Mouse (Mus musculus) lung, embryonic 16.5 days (tissue): ENCODE results near the gene Ctnnd1. TPM values are rescaled to one million over a fixed set of nuclear protein-coding genes. Genes with fewer than 3 reads are reported as not detected.

Experiments used
- ATAC-seq: fragments of 200-750 bp; cut with Nextera tagmentation; 2 replicates; pipeline ENCODE4 v1.8.0; 2017; ENCODE audit warnings: low read depth, mild to moderate bottlenecking, moderate library complexity
- H3K27ac ChIP-seq: fragments of 300-500 bp; sonication (generic); 2 replicates; pipeline ENCODE4 v1.5.1; 2014; ENCODE audit warnings: mild to moderate bottlenecking, control low read depth, low read length
- H3K27me3 ChIP-seq: fragments of 300-500 bp; sonication (generic); 2 replicates; pipeline ENCODE4 v1.6.1; 2014; ENCODE audit warnings: low read depth, low read length, mixed read lengths; ENCODE audit not compliant: control insufficient read depth, insufficient read depth
- H3K36me3 ChIP-seq: fragments of 300-500 bp; sonication (generic); 2 replicates; pipeline ENCODE4 v1.6.1; 2014; ENCODE audit warnings: low read length; ENCODE audit not compliant: control insufficient read depth, insufficient read depth
- H3K4me1 ChIP-seq: fragments of 300-500 bp; sonication (generic); replicated peaks from 2 replicates; pipeline ENCODE4 v1.6.1; 2014; ENCODE audit warnings: low read length, mixed read lengths; ENCODE audit not compliant: control insufficient read depth, insufficient read depth
- H3K4me2 ChIP-seq: fragments of 300-500 bp; sonication (generic); 2 replicates; pipeline ENCODE4 v1.6.1; 2014; ENCODE audit warnings: low read depth, low read length, control low read depth
- H3K4me3 ChIP-seq: fragments of 300-500 bp; sonication (generic); 2 replicates; pipeline ENCODE4 v1.5.1; 2014; ENCODE audit warnings: mild to moderate bottlenecking, low read length, control low read depth
- H3K9ac ChIP-seq: fragments of 300-500 bp; sonication (generic); 2 replicates; pipeline ENCODE4 v1.6.1; 2014; ENCODE audit warnings: low read length, control low read depth
- H3K9me3 ChIP-seq: fragments of 300-500 bp; sonication (generic); 2 replicates; pipeline ENCODE4 v1.6.1; 2016; ENCODE audit warnings: low read length; ENCODE audit not compliant: control insufficient read depth
- WGBS: fragments of 180-500 bp; shearing (Covaris S2); extraction: QIAGEN DNeasy Blood & Tissue Kit; methylation state at CpG from one replicate; pipeline ENCODE4 v1.1.7; 2014; 5-methylcytosine and 5-hydroxymethylcytosine counted together
- polyA plus RNA-seq: library from polyadenylated mRNA; unstranded; fragments of >200 nt; fragmentation: Nextera tagmentation; extraction: Ambion mirVana; gene quantifications from 2 replicates; pipeline ENCODE4 v1.2.1, GENCODE M21; 2015

Gene Ctnnd1
- polyA plus RNA-seq, 1 experiment from 2014 or later = 68.4 TPM

DNA sequence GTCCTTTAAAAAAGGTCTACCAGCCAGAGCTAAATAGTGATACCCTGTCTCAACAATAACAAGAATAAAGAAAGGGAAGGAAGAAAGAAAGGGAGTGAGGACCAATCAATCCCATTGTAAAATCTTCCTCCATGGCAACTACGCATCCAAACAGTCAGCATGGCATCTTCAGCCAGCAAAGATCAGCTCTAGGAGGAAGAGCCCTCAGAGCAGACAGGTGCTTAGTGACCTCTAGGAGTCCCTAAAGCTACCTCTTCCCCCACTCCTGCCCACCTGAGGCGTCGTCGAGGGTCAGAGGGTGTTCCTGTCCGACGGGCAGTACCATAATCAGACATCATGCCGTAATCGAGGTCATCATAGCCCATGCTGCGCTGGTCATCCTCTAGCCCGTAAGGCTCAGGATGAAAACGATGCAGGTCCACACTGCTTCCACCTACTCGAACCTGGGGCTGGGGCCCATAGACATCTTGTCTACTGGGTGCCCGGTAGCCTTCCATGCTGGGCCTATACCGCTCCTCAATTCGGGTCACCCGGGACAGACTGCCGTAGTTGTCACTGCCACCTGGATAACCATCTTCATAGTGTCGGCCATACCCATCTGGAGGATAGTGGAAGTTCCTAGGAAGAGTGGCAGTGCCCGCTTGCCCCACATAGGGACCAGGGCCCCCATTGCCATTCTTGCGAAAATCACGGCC, 30.8 kb downstream of the Ctnnd1 start:
- 92% methylated on average over 21 of the region's 21 CpGs for WGBS
- Histone ChIP-seq H3K4me2 (no peak overlapping the region), H3K9me3 (no peaks in the 10 kb centered on the region), H3K27ac (no peak overlapping the region), H3K4me1 (peaks cover 29% of the 10 kb centered on the region), H3K36me3 (peaks cover 43% of the 10 kb centered on the region), H3K9ac (no peak overlapping the region), H3K27me3 (no peaks in the 10 kb centered on the region), H3K4me3 (no peak overlapping the region)
- ATAC-seq = no peak

DNA sequence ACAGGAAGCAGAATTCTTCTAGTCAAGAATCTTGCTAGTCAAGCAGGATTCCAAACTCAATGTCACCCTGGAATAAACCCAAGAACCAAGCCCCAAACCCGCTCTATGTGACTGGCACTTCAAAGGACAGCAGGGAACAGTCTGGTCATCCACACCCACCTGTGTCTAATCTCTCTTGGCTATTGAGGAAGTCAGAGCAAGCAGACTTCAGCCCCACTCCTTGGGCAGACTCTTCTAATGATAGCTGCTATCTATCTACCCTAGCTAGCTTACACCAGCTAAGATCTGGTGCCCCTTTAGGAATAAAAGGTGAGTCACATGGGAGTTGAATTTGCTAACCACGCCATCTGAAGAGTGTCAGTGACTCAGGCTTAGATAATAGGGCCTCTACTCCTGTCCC, 31.7 kb downstream of the Ctnnd1 start:
- Histone ChIP-seq H3K36me3 (peaks cover 44% of the 10 kb centered on the region), H3K27me3 (no peaks in the 10 kb centered on the region), H3K4me2 (no peak overlapping the region), H3K9me3 (no peaks in the 10 kb centered on the region), H3K9ac (0 out of 2 replicates have a peak overlapping the region, but pooled peaks have one; percentile 18), H3K4me3 (no peak overlapping the region), H3K4me1 (peaks cover 22% of the 10 kb centered on the region), H3K27ac (peak overlapping the region; percentile 19; the same call in 1 of the 2 replicates)
- no peak for ATAC-seq
- 58% methylated on average over 2 of the region's 2 CpGs for WGBS

DNA sequence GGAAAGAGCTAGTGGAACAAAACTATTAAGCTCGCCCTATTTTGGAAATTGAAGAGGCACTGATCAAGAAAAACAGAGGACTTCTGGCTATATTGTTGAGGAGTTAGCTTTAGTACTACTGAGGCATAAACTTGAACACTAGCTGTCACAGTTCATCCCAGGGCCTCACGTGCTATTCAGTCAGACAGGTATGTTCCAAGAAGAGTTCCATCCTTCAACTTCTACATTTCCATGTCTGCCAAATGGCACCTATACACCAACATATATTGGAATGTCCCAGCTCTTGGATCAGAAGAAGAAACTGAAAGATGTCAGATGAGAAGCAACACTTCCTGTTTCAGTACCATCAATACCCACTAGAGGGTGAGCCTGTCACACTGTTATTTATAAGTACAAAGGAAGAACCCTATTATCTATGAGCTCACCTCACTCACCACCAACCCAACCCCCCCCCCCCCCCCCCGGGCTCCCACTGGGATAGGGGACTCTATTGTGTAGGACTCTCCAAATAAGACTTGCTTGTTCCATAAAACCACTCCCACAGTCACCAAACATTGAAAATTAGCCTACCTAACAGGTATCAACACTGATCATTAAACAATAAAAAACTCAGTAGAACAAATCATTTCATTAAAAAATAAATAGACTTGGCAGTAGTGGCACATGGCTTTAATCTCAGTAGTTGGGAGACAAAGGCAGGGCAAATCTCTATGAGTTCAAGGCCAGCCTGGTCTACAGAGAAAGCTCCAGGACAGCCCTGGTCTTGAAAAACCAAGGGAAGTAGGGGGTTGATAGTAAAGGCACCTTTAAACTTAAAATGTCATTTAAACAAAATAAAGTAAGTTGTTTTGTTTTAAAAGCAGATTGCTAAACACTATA, 32.7 kb downstream of the Ctnnd1 start:
- Histone ChIP-seq H3K9me3 (no peaks in the 10 kb centered on the region), H3K9ac (no peak overlapping the region), H3K36me3 (peaks cover 53% of the 10 kb centered on the region), H3K4me2 (no peak overlapping the region), H3K27me3 (no peaks in the 10 kb centered on the region), H3K4me1 (peaks cover 12% of the 10 kb centered on the region; the same call in 1 of the 2 replicates), H3K4me3 (no peak overlapping the region), H3K27ac (no peak overlapping the region)
- peak; percentile 45 for ATAC-seq
- 71% methylated on average over 3 of the region's 3 CpGs for WGBS

DNA sequence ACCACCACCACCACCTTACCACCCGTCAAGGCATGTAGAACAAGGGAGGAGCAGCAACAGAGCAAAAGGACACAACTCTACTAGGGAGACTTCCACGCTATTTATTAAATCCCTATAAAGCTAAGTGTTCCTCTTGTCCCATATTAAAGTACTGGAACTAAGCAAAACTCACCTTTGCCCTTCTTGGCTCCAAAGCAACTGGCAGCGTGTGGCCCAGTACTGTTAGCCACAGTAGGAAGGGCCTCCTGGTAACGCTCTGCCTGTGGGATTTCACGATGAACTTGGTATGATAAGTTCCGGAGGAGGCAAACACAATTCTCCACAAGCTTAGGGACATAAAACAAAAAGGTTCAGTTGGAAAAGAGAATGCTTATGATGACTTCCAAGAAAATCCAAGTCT, 37.8 kb downstream of the Ctnnd1 start:
- H3K27me3 ChIP-seq = no peaks in the 10 kb centered on the region
- H3K36me3 ChIP-seq = peaks cover 80% of the 10 kb centered on the region
- no peaks in the 10 kb centered on the region for H3K9me3 ChIP-seq
- H3K9ac ChIP-seq = no peak overlapping the region
- 94% methylated on average over 6 of the region's 6 CpGs for WGBS
- no peak for ATAC-seq
- H3K4me1 ChIP-seq = no peaks in the 10 kb centered on the region
- H3K4me3 ChIP-seq = no peak overlapping the region
- no peak overlapping the region for H3K27ac ChIP-seq
- no peak overlapping the region for H3K4me2 ChIP-seq

DNA sequence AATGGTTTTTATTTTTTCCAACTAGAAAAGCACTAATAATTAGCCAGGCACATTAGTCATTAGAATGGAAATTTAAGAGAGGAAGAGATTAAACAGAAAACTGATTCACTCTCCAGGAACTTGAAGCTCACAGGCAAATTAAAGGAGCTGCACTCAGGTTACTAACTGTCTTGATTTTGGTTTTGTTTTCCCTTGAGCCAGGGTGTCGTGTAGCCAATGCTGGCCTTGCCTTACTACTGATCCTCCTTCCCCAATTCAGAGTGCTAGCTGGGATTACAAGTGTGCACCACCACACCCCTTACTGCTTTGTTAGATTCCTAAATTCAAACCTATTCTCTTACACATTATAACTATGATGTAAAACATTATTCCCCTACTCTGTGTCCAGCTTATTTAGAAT, 42.7 kb downstream of the Ctnnd1 start:
- no peak overlapping the region for H3K27ac ChIP-seq
- WGBS = 73% methylated on average over 1 of the region's 1 CpGs
- no peak for ATAC-seq

DNA sequence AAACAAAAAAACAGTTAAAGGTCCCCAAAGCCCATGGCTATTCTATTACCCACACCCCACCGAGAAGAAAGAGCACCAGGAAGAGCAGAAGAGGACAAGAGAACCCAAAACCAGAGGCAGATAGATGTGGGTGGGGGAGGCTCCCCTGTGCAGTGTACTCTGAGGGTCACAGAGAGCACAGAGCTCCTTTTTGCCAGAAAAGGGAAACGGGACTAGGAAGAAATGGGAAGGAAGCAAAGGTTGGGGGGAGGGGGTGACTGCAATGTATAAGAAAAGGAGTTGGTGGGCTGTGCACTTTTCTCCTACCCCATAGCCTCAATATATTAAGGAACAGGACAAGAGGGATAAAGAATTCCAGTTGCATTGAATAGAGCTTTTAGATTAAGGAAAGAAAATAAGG, 49.6 kb downstream of the Ctnnd1 start:
- H3K4me3 ChIP-seq = no peak overlapping the region
- no peaks in the 10 kb centered on the region for H3K27me3 ChIP-seq
- H3K9me3 ChIP-seq = no peaks in the 10 kb centered on the region
- H3K27ac ChIP-seq = no peak overlapping the region
- H3K4me2 ChIP-seq = no peak overlapping the region
- WGBS = 59% methylated on average over 2 of the region's 2 CpGs
- no peak overlapping the region for H3K9ac ChIP-seq
- no peak for ATAC-seq
- H3K36me3 ChIP-seq = peaks cover 42% of the 10 kb centered on the region
- no peaks in the 10 kb centered on the region for H3K4me1 ChIP-seq

More for the DNA sequence above, 42.7 kb downstream of the Ctnnd1 start:
- no peak overlapping the region for H3K4me3 ChIP-seq
- H3K4me1 ChIP-seq = no peaks in the 10 kb centered on the region
- H3K9ac ChIP-seq = no peak overlapping the region
- H3K27me3 ChIP-seq = no peaks in the 10 kb centered on the region
- no peaks in the 10 kb centered on the region for H3K9me3 ChIP-seq
- H3K36me3 ChIP-seq = peaks cover 77% of the 10 kb centered on the region
- no peak overlapping the region for H3K4me2 ChIP-seq

DNA sequence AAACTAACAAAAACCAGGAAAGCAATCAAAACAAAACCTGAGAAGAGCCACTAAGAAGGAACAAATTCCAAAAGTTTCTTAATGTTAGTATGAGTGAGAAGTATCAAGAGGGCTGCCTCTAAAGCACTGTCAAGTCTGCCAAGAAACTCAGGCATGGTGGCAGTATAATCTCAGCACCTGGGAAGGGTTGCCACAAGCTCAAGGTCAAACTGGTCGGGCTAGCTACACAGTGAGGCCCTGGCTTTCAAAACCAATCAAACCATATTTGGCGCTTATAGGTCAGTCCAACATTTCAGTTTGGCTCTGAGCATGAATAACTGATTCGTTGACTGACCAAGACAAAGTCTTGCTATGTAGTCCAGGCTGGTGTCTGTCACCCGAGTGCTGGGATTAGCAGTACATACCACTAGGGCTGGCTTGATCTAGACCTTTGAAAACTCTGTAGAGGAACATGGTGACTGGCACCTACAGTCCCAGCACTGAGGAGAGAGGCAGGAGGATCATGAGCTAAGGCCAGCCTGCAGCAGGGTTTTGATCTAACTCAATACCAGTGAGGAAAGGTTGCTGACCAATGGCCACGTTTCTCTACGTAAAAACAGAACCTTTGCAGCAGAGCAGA, 51.2 kb downstream of the Ctnnd1 start:
- Histone ChIP-seq H3K9me3 (no peaks in the 10 kb centered on the region), H3K9ac (no peak overlapping the region), H3K4me3 (no peak overlapping the region), H3K36me3 (peaks cover 32% of the 10 kb centered on the region), H3K4me2 (no peak overlapping the region), H3K27ac (no peak overlapping the region), H3K27me3 (no peaks in the 10 kb centered on the region), H3K4me1 (no peaks in the 10 kb centered on the region)
- 89% methylated on average over 6 of the region's 6 CpGs for WGBS
- ATAC-seq = no peak

DNA sequence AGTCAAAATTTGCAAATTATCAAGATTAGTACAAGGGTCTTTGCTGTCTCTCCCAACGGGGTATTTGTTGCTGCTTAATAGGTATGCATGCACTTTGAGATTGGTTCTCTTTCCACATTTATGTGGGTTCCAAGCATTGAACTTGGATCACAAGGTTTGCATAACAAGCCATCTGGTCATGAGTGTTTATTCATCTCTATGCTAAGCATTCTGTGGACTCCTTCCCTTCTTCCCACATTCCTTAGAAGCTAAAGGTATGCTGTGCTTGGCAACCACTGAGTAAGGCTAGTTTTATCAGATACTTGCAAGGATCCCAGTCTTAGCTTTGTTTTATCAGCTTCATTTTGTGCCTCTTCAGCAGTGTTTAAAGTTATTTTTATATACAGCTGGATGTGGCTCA, 53.4 kb downstream of the Ctnnd1 start:
- Histone ChIP-seq H3K27me3 (no peaks in the 10 kb centered on the region), H3K36me3 (peaks cover 18% of the 10 kb centered on the region), H3K9me3 (no peaks in the 10 kb centered on the region), H3K4me3 (no peak overlapping the region), H3K4me1 (no peaks in the 10 kb centered on the region), H3K27ac (no peak overlapping the region), H3K9ac (no peak overlapping the region), H3K4me2 (no peak overlapping the region)
- 86% methylated on average over 1 of the region's 1 CpGs for WGBS
- ATAC-seq = no peak

DNA sequence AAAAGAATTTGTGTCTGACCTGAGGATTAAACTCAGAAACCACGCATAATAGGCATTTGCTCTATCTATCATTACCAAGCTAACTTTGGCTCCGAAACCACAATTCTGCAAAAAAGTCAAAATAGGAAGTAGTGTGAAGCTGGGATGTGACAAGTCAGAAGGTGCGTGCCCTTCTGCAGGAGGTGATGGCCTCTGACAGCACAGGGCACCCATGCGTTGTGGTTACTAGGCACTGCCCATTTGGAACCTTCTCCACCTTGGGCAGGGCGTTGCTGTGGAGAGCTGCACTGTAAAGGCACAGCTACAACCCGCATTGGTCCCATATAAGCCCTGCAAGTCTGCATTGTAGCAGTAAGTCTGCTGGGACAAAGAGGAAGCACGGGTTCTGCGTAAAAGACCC, 57.8 kb downstream of the Ctnnd1 start:
- Histone ChIP-seq H3K4me2 (no peak overlapping the region), H3K4me1 (no peaks in the 10 kb centered on the region), H3K36me3 (peaks cover 15% of the 10 kb centered on the region), H3K4me3 (no peak overlapping the region), H3K27ac (no peak overlapping the region), H3K27me3 (no peaks in the 10 kb centered on the region), H3K9ac (no peak overlapping the region), H3K9me3 (no peaks in the 10 kb centered on the region)
- 0 out of 2 replicates have a peak, but pooled peaks have one; percentile 7 for ATAC-seq
- 89% methylated on average over 8 of the region's 8 CpGs for WGBS
